ENCODE assay signal across 22 mouse cellular contexts in genomic region chr6:72068436-72068835, GRCm38 (mm10). TPM values are rescaled to one million over a fixed set of nuclear protein-coding genes. Genes with fewer than 3 reads are reported as not detected.
DNase-seq lines count a peak whose midpoint lies in the region; ATAC-seq and TF ChIP-seq lines count a peak whose summit lies in the region.
"Had no signal": no experiment of that assay in that cellular context is flagged by ENCODE, and none has a peak within 500 bp of the region (broad histone marks: within the 10 kb centered on the region; RNA-seq: fewer than 3 reads in every experiment).

No protein-coding gene starts in this region.

- no peak overlapping the region for H3K9ac ChIP-seq in forebrain, embryonic 16.5 days (replicated peaks; ENCODE audit: low read depth, low read length)
- H3K9ac ChIP-seq: embryonic facial prominence, embryonic 12.5 days; forebrain, embryonic 15.5 days; hindbrain, embryonic 12.5 days had no signal

- no peaks in the 10 kb centered on the region for H3K9me3 ChIP-seq in forebrain, embryonic 16.5 days (ENCODE audit: control insufficient read depth, low read length)
- H3K9me3 ChIP-seq: embryonic facial prominence, embryonic 12.5 days; forebrain, embryonic 15.5 days; heart, embryonic 10.5 days; hindbrain, embryonic 12.5 days had no signal

- no peak for TF ChIP-seq CTCF in lung, adult 2 months (IDR thresholded peaks at IDR 0.05; ENCODE audit: insufficient read depth, low read length)
- TF ChIP-seq CTCF in Patski (IDR thresholded peaks at IDR 0.05): no peak

- no peak overlapping the region for H3K27ac ChIP-seq in forebrain, embryonic 16.5 days (ENCODE audit: low read length)
- H3K27ac ChIP-seq: embryonic facial prominence, embryonic 12.5 days; forebrain, embryonic 15.5 days; heart, embryonic 10.5 days; hindbrain, embryonic 12.5 days had no signal

- WGBS in lung, adult 2 months: 78% methylated on average over 4 of the region's 4 CpGs
- whole genome bisulfite sequencing in forebrain, embryonic 16.5 days: 91% methylated on average over 4 of the region's 4 CpGs

- no peak overlapping the region for H3K4me2 ChIP-seq in forebrain, embryonic 16.5 days (ENCODE audit: low read length)
- H3K4me2 ChIP-seq: embryonic facial prominence, embryonic 12.5 days; forebrain, embryonic 15.5 days; hindbrain, embryonic 12.5 days had no signal

- CTCF ChIA-PET in Patski (lab: Charles Lee): interaction anchor here (0.9 to 1.4 kb wide), 3 partner anchors 11 to 69 kb away, joined by 3 to 4 read pairs (median 4); no protein-coding TSS in a partner anchor

- H3K36me3 ChIP-seq in forebrain, embryonic 16.5 days (ENCODE audit: control insufficient read depth, insufficient read depth): no peaks in the 10 kb centered on the region
- H3K36me3 ChIP-seq: embryonic facial prominence, embryonic 12.5 days; forebrain, embryonic 15.5 days; heart, embryonic 10.5 days; hindbrain, embryonic 12.5 days had no signal

- no peak for TF ChIP-seq POLR2A in lung, adult 2 months (IDR thresholded peaks at IDR 0.05; ENCODE audit: borderline replicate concordance, extremely low read depth, low read depth, low read length)

- DNase-seq in kidney, postnatal 36 days: peak; percentile 12 to 20
- no peak for DNase-seq in kidney, postnatal 25 days
- DNase-seq in lung, postnatal 36 days: peak; percentile 31
- DNase-seq in lung, adult 2 months: no peak
- DNase-seq in Patski (ENCODE audit: low read depth, low spot score): peak; percentile 70
- DNase-seq in right cerebral cortex, postnatal 10 days (ENCODE audit: low spot score in 2 of 2): no peak
- DNase-seq: adrenal gland, adult 8-10 months; adrenal gland, postnatal 36 days; B cell, adult 2 months; cerebellum, adult 2 months; cerebellum, postnatal 14 days; embryo, embryonic 11 days; gastrocnemius, postnatal 10 days; heart, adult 18-20 months; heart, postnatal 10 days; heart, postnatal 4 days had no signal

- in situ Hi-C loops in Patski (cut with MboI; ENCODE audit: low pct_unique_long_range_greater_than_20kb): no loop called here

- H3K4me3 ChIP-seq in lung, adult 2 months (replicated peaks; ENCODE audit: extremely low read depth, low read depth, low read length): no peak overlapping the region
- H3K4me3 ChIP-seq in forebrain, embryonic 16.5 days (replicated peaks; ENCODE audit: low read length): no peak overlapping the region
- H3K4me3 ChIP-seq: embryonic facial prominence, embryonic 12.5 days; forebrain, embryonic 15.5 days; heart, embryonic 10.5 days; hindbrain, embryonic 12.5 days had no signal

- POLR2A ChIA-PET in Patski (lab: Charles Lee): no interaction called here

- ATAC-seq in Patski: peak; percentile 82
- no peak for ATAC-seq in forebrain, embryonic 16.5 days
- ATAC-seq: forebrain, embryonic 15.5 days; hindbrain, embryonic 16.5 days had no signal

- peaks cover 7% of the 10 kb centered on the region for H3K27me3 ChIP-seq in Patski
- no peaks in the 10 kb centered on the region for H3K27me3 ChIP-seq in forebrain, embryonic 16.5 days (replicated peaks; ENCODE audit: control insufficient read depth, insufficient read depth, low read length)
- H3K27me3 ChIP-seq: embryonic facial prominence, embryonic 12.5 days; forebrain, embryonic 15.5 days; hindbrain, embryonic 12.5 days had no signal

- no peaks in the 10 kb centered on the region for H3K4me1 ChIP-seq in lung, adult 2 months (ENCODE audit: control insufficient read depth, insufficient read depth, low read length)
- no peaks in the 10 kb centered on the region for H3K4me1 ChIP-seq in forebrain, embryonic 16.5 days (replicated peaks; ENCODE audit: control insufficient read depth, insufficient read depth, low read length)
- H3K4me1 ChIP-seq: embryonic facial prominence, embryonic 12.5 days; forebrain, embryonic 15.5 days; hindbrain, embryonic 12.5 days had no signal

RNA-seq across cellular contexts. Expression of gene St3gal5, which starts 29.0 kb away (rescaled TPM):
- 26.7 and 28.3 TPM in 2 replicates for polyA plus RNA-seq in lung, adult 2 months (2012; rRNA removed)
- 42.0 TPM for polyA plus RNA-seq in Patski (2021)
- 46.8 and 52.9 TPM in 2 replicates for polyA plus RNA-seq in forebrain, embryonic 16.5 days (2015; fragmentation: Nextera tagmentation; extraction: Ambion mirVana)

Comparison
In these comparisons a context has a peak if more than half of its experiments do, and no peak if none do; other contexts are left out.
1. DNase-seq: peak in kidney, postnatal 36 days (2 of 2), lung, postnatal 36 days (single experiment) and Patski (single experiment); none in kidney, postnatal 25 days (0 of 2), lung, adult 2 months (single experiment) and right cerebral cortex, postnatal 10 days (0 of 2).